Mouse (Mus musculus) heart, embryonic 12.5 days (tissue): Measurements from ENCODE around the gene Phf5a. TPM values are rescaled to one million over a fixed set of nuclear protein-coding genes. Genes with fewer than 3 reads are reported as not detected.
A peak's percentile ranks its signal among the peaks of the same experiment; 100 is the strongest.

ENCODE experiments used
- ATAC-seq: fragments of 200-750 bp; cut with Nextera tagmentation; 2 replicates; pipeline ENCODE4 v1.8.0; 2017; ENCODE audit warnings: moderate TSS enrichment, moderate library complexity; ENCODE audit not compliant: insufficient number of reproducible peaks, low FRiP score
- H3K27ac ChIP-seq: fragments of 300-500 bp; sonication (generic); 2 replicates; pipeline ENCODE4 v1.5.1; 2016; ENCODE audit warnings: mild to moderate bottlenecking, moderate library complexity; ENCODE audit not compliant: poor library complexity, severe bottlenecking
- H3K27me3 ChIP-seq: fragments of 300-500 bp; sonication (generic); replicated peaks from 2 replicates; pipeline ENCODE4 v1.6.1; 2016; ENCODE audit warnings: mild to moderate bottlenecking, moderate library complexity
- H3K36me3 ChIP-seq: fragments of 300-500 bp; sonication (generic); 2 replicates; pipeline ENCODE4 v1.6.1; 2016; ENCODE audit warnings: mild to moderate bottlenecking, moderate library complexity
- H3K4me1 ChIP-seq: fragments of 300-500 bp; sonication (generic); replicated peaks from 2 replicates; pipeline ENCODE4 v1.6.1; 2016; ENCODE audit warnings: mild to moderate bottlenecking
- H3K4me2 ChIP-seq: fragments of 300-500 bp; sonication (generic); 2 replicates; pipeline ENCODE4 v1.6.1; 2016; ENCODE audit warnings: mild to moderate bottlenecking, moderate library complexity
- H3K4me3 ChIP-seq: fragments of 300-500 bp; sonication (generic); 2 replicates; pipeline ENCODE4 v1.5.1; 2016; ENCODE audit warnings: mild to moderate bottlenecking
- H3K9ac ChIP-seq: fragments of 300-500 bp; sonication (generic); 2 replicates; pipeline ENCODE4 v1.6.1; 2016; ENCODE audit warnings: mild to moderate bottlenecking, moderate library complexity
- H3K9me3 ChIP-seq: fragments of 300-500 bp; sonication (generic); replicated peaks from 2 replicates; pipeline ENCODE4 v1.6.1; 2016; ENCODE audit warnings: mild to moderate bottlenecking, moderate library complexity
- WGBS: fragments of 180-500 bp; shearing (Covaris S2); methylation state at CpG from one replicate; pipeline ENCODE4 v1.1.7; 2016; 5-methylcytosine and 5-hydroxymethylcytosine counted together
- polyA plus RNA-seq: library from polyadenylated mRNA; unstranded; fragments of >200 nt; fragmentation: Nextera tagmentation; extraction: Ambion mirVana; gene quantifications from 2 replicates; pipeline ENCODE4 v1.2.1, GENCODE M21; 2016

The Phf5a gene
- polyA plus RNA-seq, 1 experiment from 2014 or later, result 88.9 TPM

DNA sequence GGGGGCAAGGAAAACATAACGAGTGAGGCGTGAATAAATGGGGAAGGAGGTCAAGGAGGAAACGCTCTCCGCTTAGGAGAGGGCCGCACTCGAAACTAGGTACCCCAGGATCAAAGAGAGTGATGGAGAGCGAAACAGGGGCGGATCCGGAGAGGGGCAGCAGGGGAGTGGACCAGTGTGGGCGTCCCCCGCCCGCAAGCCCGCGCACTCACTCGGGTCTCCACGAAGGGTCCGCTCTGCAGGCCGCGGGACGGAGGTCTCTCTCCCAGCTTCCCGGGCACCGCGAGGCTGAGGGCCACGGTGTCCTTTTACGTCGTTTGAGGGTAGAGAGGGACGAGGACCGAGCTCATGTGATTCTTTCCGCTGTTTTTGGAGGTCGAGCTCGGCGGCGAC is 14.0 kb downstream of the Phf5a start:
- no peaks in the 10 kb centered on the region for H3K27me3 ChIP-seq
- peak overlapping the region; percentile 95 for H3K27ac ChIP-seq
- 0% methylated on average over 33 of the region's 33 CpGs for whole genome bisulfite sequencing
- peaks cover 15% of the 10 kb centered on the region for H3K36me3 ChIP-seq
- peak overlapping the region; percentile 68 for H3K4me3 ChIP-seq
- H3K4me1 ChIP-seq, result peaks cover 14% of the 10 kb centered on the region
- no peak for ATAC-seq
- peak overlapping the region; percentile 97 for H3K4me2 ChIP-seq
- no peaks in the 10 kb centered on the region for H3K9me3 ChIP-seq
- peak overlapping the region; percentile 85 for H3K9ac ChIP-seq

DNA sequence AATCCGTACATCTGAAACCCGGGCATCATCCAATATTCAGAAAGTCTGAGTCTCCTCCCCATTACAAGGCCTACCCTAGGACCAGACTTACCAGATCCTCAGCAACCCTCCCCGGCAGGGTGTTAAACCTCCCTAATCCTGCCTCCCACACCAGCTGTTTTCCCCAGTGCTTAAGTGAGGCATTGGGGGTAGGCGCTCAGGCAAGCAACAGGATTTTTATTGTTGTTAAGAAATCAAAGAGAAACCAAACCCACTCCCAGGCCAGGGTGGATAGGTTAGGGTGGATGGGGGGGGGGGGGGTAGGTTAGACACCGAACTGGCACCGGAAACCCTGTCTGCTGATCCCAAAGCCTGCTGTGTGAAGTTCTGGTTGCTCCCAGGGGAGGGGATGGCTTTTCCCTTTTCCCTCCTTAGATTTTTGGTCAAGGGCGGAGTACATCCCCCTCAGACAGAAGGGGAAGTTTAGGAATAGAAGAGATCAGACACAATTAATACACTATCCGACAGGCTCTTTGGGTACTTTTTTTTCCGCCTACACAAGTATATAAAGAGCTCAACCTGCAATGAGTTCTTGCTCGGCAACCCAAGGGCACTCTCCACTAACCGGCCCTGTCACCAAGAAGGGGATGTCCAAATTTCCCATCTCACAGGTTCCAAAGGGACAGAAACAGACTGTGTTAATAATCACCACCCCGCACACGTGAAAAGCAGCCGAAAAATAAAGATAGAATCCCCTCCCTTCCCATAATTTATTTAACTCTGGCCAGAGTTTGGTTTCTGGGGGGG is 14.6 kb downstream of the Phf5a start:
- Histone ChIP-seq H3K4me2 (peak overlapping the region; percentile 97), H3K4me3 (peak overlapping the region; percentile 68), H3K4me1 (peaks cover 16% of the 10 kb centered on the region), H3K9ac (peak overlapping the region; percentile 85), H3K27ac (peak overlapping the region; percentile 95), H3K9me3 (no peaks in the 10 kb centered on the region), H3K27me3 (no peaks in the 10 kb centered on the region), H3K36me3 (peaks cover 15% of the 10 kb centered on the region)
- no peak for ATAC-seq
- 2% methylated on average over 14 of the region's 14 CpGs for WGBS

DNA sequence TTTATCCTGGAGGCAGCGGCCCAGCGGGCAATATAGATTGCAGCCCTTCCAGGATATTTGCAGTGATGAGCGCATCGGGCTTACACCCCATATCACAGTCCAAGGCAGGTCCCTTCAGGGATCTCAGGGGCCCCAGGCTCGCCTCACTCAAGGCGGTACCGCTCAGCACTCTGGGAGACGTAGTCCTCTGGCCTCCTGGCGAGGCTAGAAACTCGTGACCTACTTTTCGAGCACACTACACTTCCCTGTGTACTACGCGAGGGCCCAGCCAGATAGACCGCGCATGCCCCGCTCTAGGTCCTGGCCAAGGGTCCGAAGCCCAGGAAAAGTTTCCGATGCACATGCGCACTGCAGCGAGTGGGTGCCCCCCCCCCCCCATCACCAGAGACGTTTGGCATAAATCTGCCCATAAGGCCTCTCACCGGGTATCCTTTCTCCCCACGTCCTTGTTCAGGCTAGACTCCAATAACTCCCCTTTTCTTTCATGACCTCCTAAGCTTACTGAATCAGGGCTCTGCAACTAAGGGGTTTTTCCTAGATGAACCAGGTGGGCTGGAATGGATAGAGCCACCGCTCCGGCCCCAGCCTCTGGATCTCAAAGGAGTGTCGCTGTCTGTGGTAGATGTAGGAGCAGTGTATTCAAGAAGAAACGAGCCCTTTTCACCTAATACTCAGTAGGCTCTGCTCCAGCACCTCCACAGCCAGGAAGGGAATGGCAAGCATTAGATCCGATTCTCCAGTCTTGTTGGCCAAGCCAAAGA is 15.5 kb downstream of the Phf5a start:
- Histone ChIP-seq H3K4me3 (peak overlapping the region; percentile 68), H3K9me3 (no peaks in the 10 kb centered on the region), H3K27me3 (no peaks in the 10 kb centered on the region), H3K27ac (peak overlapping the region; percentile 95), H3K36me3 (peaks cover 25% of the 10 kb centered on the region), H3K4me1 (peaks cover 16% of the 10 kb centered on the region), H3K4me2 (peak overlapping the region; percentile 97), H3K9ac (peak overlapping the region; percentile 85)
- WGBS, result under 1% methylated on average over 28 of the region's 28 CpGs
- peak; percentile 90 for ATAC-seq

DNA sequence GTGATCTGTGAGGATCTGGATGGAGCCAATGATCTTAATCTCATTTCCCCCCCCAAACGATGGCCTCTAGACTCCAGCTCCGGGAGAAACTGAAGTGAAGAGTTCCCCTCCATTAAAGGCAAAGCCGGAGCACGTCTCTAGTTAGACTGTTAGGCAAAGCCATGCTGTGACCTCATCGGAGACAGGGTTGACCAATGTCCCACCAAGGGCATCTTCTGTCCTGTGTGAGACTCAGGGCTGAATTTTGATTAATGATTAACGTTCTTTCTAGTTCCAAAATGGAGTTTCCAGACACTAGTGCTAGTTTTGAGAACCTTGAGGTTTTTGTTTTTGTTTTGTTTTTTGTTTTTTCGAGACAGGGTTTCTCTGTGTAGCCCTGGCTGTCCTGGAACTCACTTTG is 18.6 kb downstream of the Phf5a start:
- no peak overlapping the region for H3K27ac ChIP-seq
- ATAC-seq, result no peak
- H3K27me3 ChIP-seq, result no peaks in the 10 kb centered on the region
- H3K36me3 ChIP-seq, result peaks cover 48% of the 10 kb centered on the region
- no peak overlapping the region for H3K4me2 ChIP-seq
- H3K4me3 ChIP-seq, result no peak overlapping the region
- H3K9ac ChIP-seq, result no peak overlapping the region
- H3K9me3 ChIP-seq, result no peaks in the 10 kb centered on the region
- H3K4me1 ChIP-seq, result peaks cover 19% of the 10 kb centered on the region
- 80% methylated on average over 7 of the region's 7 CpGs for WGBS

DNA sequence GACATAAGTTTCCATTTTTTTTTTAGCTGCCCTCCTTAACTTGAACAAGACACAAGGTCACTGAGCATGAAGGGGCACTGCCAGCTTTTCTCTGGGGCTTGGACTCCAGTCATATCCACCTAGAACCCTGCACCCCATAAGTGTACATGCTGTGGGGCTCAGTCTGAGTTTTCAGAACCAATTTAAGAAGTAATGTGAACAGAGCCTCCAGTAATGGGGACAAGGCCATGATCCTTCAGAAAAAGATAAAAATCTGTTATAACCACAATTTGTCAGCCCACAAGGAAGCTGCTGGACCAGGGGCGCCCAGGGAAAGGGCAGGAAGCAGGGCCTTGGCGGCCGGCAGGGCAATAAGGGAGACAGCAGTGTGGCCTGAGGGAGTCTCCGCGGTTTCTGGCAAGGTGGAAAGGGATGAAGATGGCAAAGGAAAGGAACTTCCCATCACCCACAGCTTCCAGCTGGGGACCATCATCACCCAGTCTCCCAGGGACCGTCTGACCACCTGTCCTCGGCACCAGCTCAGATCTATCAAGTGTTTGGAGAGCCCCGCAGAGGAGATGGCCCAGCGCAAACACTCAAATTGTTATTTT is 19.2 kb downstream of the Phf5a start:
- H3K4me3 ChIP-seq, result no peak overlapping the region
- no peak for ATAC-seq
- no peaks in the 10 kb centered on the region for H3K9me3 ChIP-seq
- H3K4me2 ChIP-seq, result no peak overlapping the region
- peaks cover 52% of the 10 kb centered on the region for H3K36me3 ChIP-seq
- WGBS, result 77% methylated on average over 9 of the region's 9 CpGs
- H3K9ac ChIP-seq, result no peak overlapping the region
- H3K27me3 ChIP-seq, result no peaks in the 10 kb centered on the region
- peaks cover 19% of the 10 kb centered on the region for H3K4me1 ChIP-seq
- no peak overlapping the region for H3K27ac ChIP-seq

DNA sequence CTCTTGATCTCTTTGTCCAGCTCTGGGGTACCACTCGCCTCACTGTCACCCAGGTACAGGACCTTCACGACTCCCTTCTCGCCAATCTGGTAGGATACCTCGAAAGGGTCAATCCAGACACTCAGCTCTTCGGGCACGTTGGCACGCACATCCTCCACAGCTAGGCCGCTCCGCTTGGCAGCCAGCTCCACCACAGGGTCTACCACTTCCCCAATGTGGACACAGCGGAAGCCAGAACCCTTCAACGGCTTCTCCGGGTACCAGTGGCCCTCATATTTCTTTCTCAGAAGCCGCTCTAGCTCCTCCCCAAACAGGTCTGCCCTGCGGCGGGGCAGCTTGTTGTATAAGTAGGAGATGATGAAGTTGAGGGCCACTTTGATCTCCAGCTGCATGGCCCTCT is 20.3 kb downstream of the Phf5a start:
- ATAC-seq, result no peak
- Histone ChIP-seq H3K9me3 (no peaks in the 10 kb centered on the region), H3K4me2 (no peak overlapping the region), H3K9ac (no peak overlapping the region), H3K27ac (no peak overlapping the region), H3K36me3 (peaks cover 52% of the 10 kb centered on the region), H3K4me1 (peaks cover 22% of the 10 kb centered on the region), H3K4me3 (no peak overlapping the region), H3K27me3 (no peaks in the 10 kb centered on the region)
- 94% methylated on average over 15 of the region's 15 CpGs for WGBS

DNA sequence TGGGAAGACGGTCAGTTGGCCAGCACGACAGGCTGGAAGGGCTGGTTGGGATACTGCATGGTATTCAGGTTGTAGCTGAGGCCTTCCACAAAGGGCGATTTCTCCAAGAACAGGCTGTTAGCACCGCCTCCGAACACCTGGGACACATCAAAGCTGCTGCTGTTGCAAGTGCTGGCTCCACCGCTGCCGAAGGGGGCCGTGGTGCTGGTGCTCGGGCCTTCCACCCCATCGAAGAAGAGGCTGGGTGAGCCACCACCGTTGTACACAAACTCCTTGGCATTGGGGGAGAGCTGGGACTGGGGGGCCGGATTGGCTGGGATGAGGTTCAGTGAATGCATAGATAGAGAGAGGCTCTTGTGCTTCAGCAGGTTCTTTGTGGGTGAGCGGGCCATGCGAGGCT is 21.0 kb downstream of the Phf5a start:
- peaks cover 52% of the 10 kb centered on the region for H3K36me3 ChIP-seq

DNA sequence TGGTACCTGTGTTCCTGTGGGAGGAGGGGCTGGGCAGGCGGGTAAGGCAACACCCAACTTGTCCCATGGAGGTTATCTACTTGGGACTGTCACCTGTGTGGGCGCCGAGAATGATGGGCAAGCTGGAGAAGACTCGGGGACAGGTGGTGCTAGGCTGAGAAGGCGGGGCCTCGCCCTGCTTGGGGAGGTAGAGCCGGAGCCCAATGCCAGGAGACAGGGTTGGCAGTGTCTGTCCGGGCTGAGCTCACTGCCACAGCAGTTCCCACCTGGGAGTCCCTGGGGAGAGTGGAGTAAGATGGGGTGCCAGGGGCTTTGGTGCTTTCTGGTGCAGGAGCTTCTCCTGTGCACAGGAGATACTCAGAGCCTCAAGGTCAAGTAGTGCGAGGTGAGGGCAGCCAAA is 22.6 kb downstream of the Phf5a start:
- ATAC-seq, result peak; percentile 13; the same call in 1 of the 2 replicates
- Histone ChIP-seq H3K9me3 (no peaks in the 10 kb centered on the region), H3K4me2 (no peak overlapping the region), H3K36me3 (peaks cover 45% of the 10 kb centered on the region), H3K9ac (no peak overlapping the region), H3K27me3 (no peaks in the 10 kb centered on the region), H3K27ac (no peak overlapping the region), H3K4me3 (no peak overlapping the region), H3K4me1 (peaks cover 23% of the 10 kb centered on the region)
- 79% methylated on average over 9 of the region's 9 CpGs for WGBS

More for the DNA sequence above, 21.0 kb downstream of the Phf5a start:
- H3K9me3 ChIP-seq, result no peaks in the 10 kb centered on the region
- no peak overlapping the region for H3K27ac ChIP-seq
- no peak overlapping the region for H3K4me3 ChIP-seq
- ATAC-seq, result no peak
- H3K4me1 ChIP-seq, result peaks cover 26% of the 10 kb centered on the region
- no peak overlapping the region for H3K9ac ChIP-seq
- H3K27me3 ChIP-seq, result no peaks in the 10 kb centered on the region
- WGBS, result 85% methylated on average over 14 of the region's 14 CpGs
- no peak overlapping the region for H3K4me2 ChIP-seq

DNA sequence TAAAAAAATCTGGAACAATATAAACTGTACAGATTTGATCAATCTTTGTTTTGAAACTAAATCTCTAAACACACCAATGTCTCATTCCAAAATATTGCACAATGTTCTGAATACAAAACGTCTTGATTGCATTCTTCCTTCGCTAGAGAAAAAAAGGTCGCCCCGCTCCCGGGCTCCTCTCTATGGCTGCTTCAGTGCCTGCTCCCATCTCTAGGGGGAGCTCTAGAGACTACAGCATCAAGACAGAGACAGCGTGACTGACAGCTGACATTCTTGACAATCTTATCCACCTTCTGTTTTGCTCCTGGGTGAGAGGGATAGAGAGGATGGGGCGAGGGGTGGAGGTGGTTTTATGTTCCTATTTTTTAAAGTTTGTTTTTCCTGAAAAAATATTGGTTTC is 23.4 kb downstream of the Phf5a start:
- WGBS, result 41% methylated on average over 7 of the region's 7 CpGs
- Histone ChIP-seq H3K9ac (no peak overlapping the region), H3K4me2 (no peak overlapping the region), H3K4me3 (no peak overlapping the region), H3K27ac (no peak overlapping the region), H3K27me3 (no peaks in the 10 kb centered on the region), H3K4me1 (peaks cover 23% of the 10 kb centered on the region), H3K9me3 (no peaks in the 10 kb centered on the region), H3K36me3 (peaks cover 38% of the 10 kb centered on the region)
- no peak for ATAC-seq

DNA sequence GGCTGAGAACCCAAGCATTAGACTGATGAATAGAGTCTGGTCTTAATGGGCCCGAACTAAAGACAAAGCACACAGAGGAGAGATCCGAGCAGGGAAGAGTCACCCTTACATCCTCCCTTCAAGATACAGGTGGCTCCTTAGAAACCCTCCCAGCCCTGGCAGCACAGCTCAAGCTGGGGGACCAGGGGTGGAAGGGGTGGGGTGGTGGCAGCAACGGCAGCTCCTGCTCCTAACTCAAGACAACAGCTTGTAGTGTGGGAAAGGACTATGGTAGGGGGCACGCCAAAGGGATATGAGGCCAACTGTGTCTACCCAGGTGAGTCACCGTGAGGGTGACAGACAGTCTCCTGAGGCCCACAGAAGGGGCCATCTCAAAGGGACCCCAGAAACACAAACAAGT is 23.9 kb downstream of the Phf5a start:
- Histone ChIP-seq H3K4me2 (no peak overlapping the region), H3K27ac (no peak overlapping the region), H3K36me3 (peaks cover 38% of the 10 kb centered on the region), H3K27me3 (no peaks in the 10 kb centered on the region), H3K4me3 (no peak overlapping the region), H3K9me3 (no peaks in the 10 kb centered on the region), H3K9ac (no peak overlapping the region), H3K4me1 (peaks cover 20% of the 10 kb centered on the region)
- ATAC-seq, result no peak
- WGBS, result 84% methylated on average over 5 of the region's 5 CpGs

DNA sequence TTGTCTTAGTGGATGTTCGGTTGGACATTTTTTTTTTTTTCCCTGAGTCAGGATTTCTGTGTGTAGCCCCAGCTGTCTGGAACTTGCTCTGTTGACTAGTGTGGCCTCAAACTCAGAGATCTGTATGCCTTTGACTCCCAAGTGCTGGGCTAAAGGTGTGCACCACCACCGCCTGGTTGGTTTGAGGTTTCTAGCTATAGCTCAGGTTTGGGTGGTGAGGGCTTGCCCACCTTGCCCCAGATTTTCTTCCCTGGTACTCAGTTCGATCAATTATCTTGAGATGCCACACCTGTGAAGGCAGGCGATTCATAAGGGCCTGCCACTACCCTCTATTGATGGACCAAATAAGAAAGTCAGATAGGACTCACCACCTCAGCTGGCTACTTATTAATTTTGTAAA is 24.6 kb downstream of the Phf5a start:
- no peak for ATAC-seq
- H3K9me3 ChIP-seq, result no peaks in the 10 kb centered on the region
- H3K4me2 ChIP-seq, result no peak overlapping the region
- no peak overlapping the region for H3K27ac ChIP-seq
- 85% methylated on average over 4 of the region's 4 CpGs for WGBS
- peaks cover 16% of the 10 kb centered on the region for H3K4me1 ChIP-seq
- H3K36me3 ChIP-seq, result peaks cover 37% of the 10 kb centered on the region
- H3K27me3 ChIP-seq, result no peaks in the 10 kb centered on the region
- no peak overlapping the region for H3K9ac ChIP-seq
- H3K4me3 ChIP-seq, result no peak overlapping the region
